Mouse (Mus musculus) ES-E14 (cell line): ENCODE measurements around the gene Gmeb1. TPM values are rescaled to one million over a fixed set of nuclear protein-coding genes. Genes with fewer than 3 reads are reported as not detected.

ENCODE experiments used
- DNase-seq: peaks from one replicate; pipeline ENCODE4 v3.0.0-alpha.2; 2013; ENCODE audit warnings: low read depth, low spot score
- H3K27ac ChIP-seq: 2 replicates; pipeline ENCODE4 v1.5.1; 2012; ENCODE audit warnings: low read depth, mild to moderate bottlenecking, low read length, moderate library complexity, mixed read lengths; ENCODE audit not compliant: poor library complexity, insufficient read depth, severe bottlenecking
- H3K36me3 ChIP-seq: 2 replicates; pipeline ENCODE4 v1.6.1; 2012; ENCODE audit warnings: mild to moderate bottlenecking, low read length, moderate library complexity, mixed read lengths; ENCODE audit not compliant: control insufficient read depth, poor library complexity, insufficient read depth, severe bottlenecking
- H3K4me1 ChIP-seq, 2 experiments: fragments of 150-350 bp in 1 of 2; sonication (generic) in 1 of 2; 2 replicates each; pipeline ENCODE4 v1.6.1; 2012; ENCODE audit warnings: low read length in 2 of 2, mild to moderate bottlenecking in 1 of 2, mixed read lengths in 1 of 2; ENCODE audit not compliant: control insufficient read depth in 2 of 2, insufficient read depth in 2 of 2, poor library complexity in 1 of 2
- H3K4me3 ChIP-seq, 2 experiments: fragments of 150-350 bp in 1 of 2; sonication (generic) in 1 of 2; 2 replicates each; pipeline ENCODE4 v1.5.1; 2012; ENCODE audit warnings: low read length in 2 of 2, low read depth in 1 of 2, mild to moderate bottlenecking in 1 of 2, mixed read lengths in 1 of 2; ENCODE audit not compliant: insufficient read depth in 1 of 2, poor library complexity in 1 of 2, severe bottlenecking in 1 of 2
- H3K9ac ChIP-seq: 2 replicates; pipeline ENCODE4 v1.6.1; 2012; ENCODE audit warnings: low read depth, mild to moderate bottlenecking, low read length, mixed read lengths; ENCODE audit not compliant: poor library complexity, insufficient read depth, severe bottlenecking
- H3K9me3 ChIP-seq: fragments of 150-350 bp; sonication (generic); 2 replicates; pipeline ENCODE4 v1.6.1; 2012; ENCODE audit warnings: low read depth, mild to moderate bottlenecking, low read length; ENCODE audit not compliant: control insufficient read depth, insufficient read depth
- CHD2 ChIP-seq: IDR thresholded peaks from 2 replicates; pipeline ENCODE4 v1.6.1; 2014; ENCODE audit warnings: mild to moderate bottlenecking, low read depth, low read length, inconsistent platforms
- HCFC1 ChIP-seq: IDR thresholded peaks from 2 replicates; pipeline ENCODE4 v1.6.1; 2012; ENCODE audit warnings: low read length, inconsistent platforms, borderline replicate concordance; ENCODE audit not compliant: insufficient read depth
- MAFK ChIP-seq: IDR thresholded peaks from 2 replicates; pipeline ENCODE4 v1.6.1; 2014; ENCODE audit warnings: mild to moderate bottlenecking, low read depth, low read length, inconsistent platforms; ENCODE audit not compliant: insufficient read depth
- ZC3H11A ChIP-seq: IDR thresholded peaks from 2 replicates; pipeline ENCODE4 v1.6.1; 2012; ENCODE audit warnings: low read depth, mild to moderate bottlenecking, inconsistent platforms, low read length, borderline replicate concordance
- ZNF384 ChIP-seq: IDR thresholded peaks from 2 replicates; pipeline ENCODE4 v1.6.1; 2012; ENCODE audit warnings: low read depth, low read length, inconsistent platforms
- in situ Hi-C, 2 experiments: fragments of 600-800 bp; cut with MboI; formaldehyde crosslinking; loops; one replicate each; pipeline ENCODE4 v1.15.1; 2025; ENCODE audit warnings: low sequenced_read_pairs in 2 of 2, inconsistent platforms in 1 of 2; ENCODE audit not compliant: unreplicated experiment in 2 of 2
- total RNA-seq: library from RNA; depleted of rRNA; stranded (reverse); fragments of 300-350 nt; gene quantifications from 2 replicates; pipeline ENCODE4 v1.2.3, GENCODE M21; 2012

The Gmeb1 gene
- total RNA-seq, 1 experiment, result 22.3 TPM

DNA sequence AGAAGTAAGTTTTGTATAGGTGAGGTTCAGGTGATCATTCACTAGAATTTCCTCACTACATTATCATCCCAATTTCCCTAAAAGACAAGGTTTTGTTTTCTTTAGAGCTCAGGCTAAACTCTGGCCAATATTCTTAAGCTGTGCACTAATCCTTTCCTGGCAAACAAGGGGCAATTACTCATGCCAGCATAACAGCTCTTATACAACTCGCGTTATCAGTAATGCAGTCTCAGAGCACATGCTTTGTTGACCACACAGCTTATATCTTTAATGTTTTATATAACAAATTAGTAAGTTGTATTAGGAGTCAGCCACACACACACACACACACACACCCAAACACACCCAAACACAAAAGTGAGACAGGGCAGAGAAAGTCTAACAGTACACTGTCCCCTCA, 51.1 kb downstream of the Gmeb1 start:
- H3K9me3 ChIP-seq, result no peaks in the 10 kb centered on the region
- H3K36me3 ChIP-seq, result peaks cover 9% of the 10 kb centered on the region
- no peak overlapping the region for H3K27ac ChIP-seq
- H3K9ac ChIP-seq, result peak overlapping the region; percentile 99; the same call in 1 of the 2 replicates
- DNase-seq, result no peak
- peak overlapping the region; percentile 89 to 93 for H3K4me3 ChIP-seq
- H3K4me1 ChIP-seq, result peaks cover 2% of the 10 kb centered on the region in 2 experiments; a peak in 2 of 4 replicates
- in situ Hi-C loops, result no loop called here
- TF ChIP-seq ZC3H11A (no peak), MAFK (no peak), HCFC1 (no peak), ZNF384 (no peak), CHD2 (no peak)

DNA sequence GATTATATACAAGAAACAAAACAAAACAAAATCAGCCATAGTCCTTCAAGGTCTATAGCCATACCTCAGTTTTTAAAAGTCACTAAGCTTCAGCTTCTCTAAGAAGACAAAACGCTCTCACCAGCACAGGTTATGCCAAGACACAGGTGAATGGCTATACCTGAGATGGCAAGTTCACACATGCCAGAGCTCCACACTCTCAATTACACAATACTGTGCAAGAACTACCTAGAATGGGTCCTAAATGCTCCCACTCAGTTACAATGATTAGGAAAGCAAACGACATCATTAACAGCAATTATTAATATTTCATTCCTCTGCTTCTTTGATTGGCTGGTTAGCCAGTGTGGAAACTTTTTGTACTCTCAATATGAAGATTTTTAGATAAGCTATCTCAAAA, 52.1 kb downstream of the Gmeb1 start:
- Histone ChIP-seq H3K9me3 (no peaks in the 10 kb centered on the region), H3K27ac (no peak overlapping the region), H3K4me3 (no peak overlapping the region), H3K36me3 (peaks cover 19% of the 10 kb centered on the region), H3K4me1 (peaks cover 2 to 5% of the 10 kb centered on the region in 2 experiments; a peak in 2 of 4 replicates), H3K9ac (0 out of 2 replicates have a peak overlapping the region, but pooled peaks have one; percentile 36)
- in situ Hi-C loops, result no loop called here
- no peak for TF ChIP-seq ZNF384
- TF ChIP-seq HCFC1, result no peak
- TF ChIP-seq CHD2, result no peak
- TF ChIP-seq ZC3H11A, result no peak
- no peak for TF ChIP-seq MAFK
- no peak for DNase-seq

DNA sequence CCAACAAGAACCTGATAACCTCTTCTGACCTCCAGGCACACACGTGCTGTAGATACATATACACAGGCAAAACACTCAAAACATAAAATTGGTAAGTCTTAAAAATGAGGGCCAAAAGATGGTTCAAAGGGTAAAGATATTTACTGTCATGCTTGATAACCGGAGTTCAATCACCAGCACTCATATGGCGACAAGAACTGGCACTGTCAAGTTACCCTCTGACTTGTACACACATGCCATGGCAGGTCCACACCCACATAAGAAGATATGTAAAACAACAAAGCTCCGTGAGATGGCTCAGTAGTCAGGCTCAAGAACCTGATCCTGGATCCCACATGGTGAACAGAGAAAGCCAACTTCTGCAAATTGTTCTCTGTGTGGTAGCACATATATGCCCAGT, 54.1 kb downstream of the Gmeb1 start:
- in situ Hi-C loops, result no loop called here

GRCm38 (mm10) chr4:132198771-132199170, 62.6 kb downstream of the Gmeb1 start:
- H3K27ac ChIP-seq, result no peak overlapping the region
- no peak overlapping the region for H3K4me3 ChIP-seq
- in situ Hi-C loops, result no loop called here
- no peak for TF ChIP-seq ZC3H11A
- TF ChIP-seq MAFK, result peak; percentile 96
- no peak for TF ChIP-seq CHD2
- peaks cover 2% of the 10 kb centered on the region in 2 experiments; a peak in 2 of 4 replicates for H3K4me1 ChIP-seq
- DNase-seq, result no peak
- peaks cover 6% of the 10 kb centered on the region for H3K36me3 ChIP-seq
- H3K9ac ChIP-seq, result no peak overlapping the region
- H3K9me3 ChIP-seq, result no peaks in the 10 kb centered on the region

More for the DNA sequence above, 54.1 kb downstream of the Gmeb1 start:
- Histone ChIP-seq H3K4me3 (no peak overlapping the region), H3K9me3 (no peaks in the 10 kb centered on the region), H3K9ac (no peak overlapping the region), H3K36me3 (peaks cover 25% of the 10 kb centered on the region), H3K27ac (no peak overlapping the region), H3K4me1 (peaks cover 2 to 6% of the 10 kb centered on the region in 2 experiments; a peak in 2 of 4 replicates)
- TF ChIP-seq CHD2 (no peak), ZC3H11A (no peak), MAFK (no peak), ZNF384 (no peak), HCFC1 (no peak)
- no peak for DNase-seq

DNA sequence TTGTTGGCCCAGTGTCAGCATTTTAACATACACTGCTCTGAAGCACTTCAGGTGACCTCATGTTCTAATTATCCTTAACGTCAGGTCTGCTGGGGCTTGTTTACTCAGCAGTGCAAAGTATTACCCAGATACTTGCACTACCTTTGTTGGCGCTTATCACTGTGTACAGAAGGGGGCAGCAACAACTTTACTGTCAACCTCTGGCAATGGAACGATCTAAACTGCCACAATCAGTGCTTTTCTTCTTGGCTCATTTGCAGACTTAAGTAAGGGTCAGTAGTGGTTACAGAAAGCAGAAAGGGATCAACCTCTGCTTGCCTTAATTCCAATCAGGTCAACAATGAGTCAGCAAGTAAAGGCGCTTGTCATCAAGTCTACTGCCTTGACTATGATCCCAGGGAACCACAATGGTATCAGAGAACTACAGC, 63.1 kb downstream of the Gmeb1 start:
- H3K4me1 ChIP-seq, result peaks cover 2% of the 10 kb centered on the region in 2 experiments; a peak in 2 of 4 replicates
- no peak overlapping the region for H3K27ac ChIP-seq
- TF ChIP-seq MAFK, result no peak; the same call in 1 of the 2 replicates
- TF ChIP-seq HCFC1, result no peak
- no peak for TF ChIP-seq ZC3H11A
- no peak for TF ChIP-seq ZNF384
- TF ChIP-seq CHD2, result no peak
- no peak for DNase-seq
- no peaks in the 10 kb centered on the region for H3K9me3 ChIP-seq
- peaks cover 4% of the 10 kb centered on the region for H3K36me3 ChIP-seq
- H3K9ac ChIP-seq, result no peak overlapping the region
- H3K4me3 ChIP-seq, result no peak overlapping the region
- in situ Hi-C loops, result no loop called here
